Mouse (Mus musculus): Measurements from ENCODE around the gene Xpo6. TPM values are rescaled to one million over a fixed set of nuclear protein-coding genes. Genes with fewer than 3 reads are reported as not detected.
A peak's percentile ranks its signal among the peaks of the same experiment; 100 is the strongest.

The Xpo6 gene
- polyA plus RNA-seq, 1 experiment from 2014 or later = 48.3 TPM

DNA sequence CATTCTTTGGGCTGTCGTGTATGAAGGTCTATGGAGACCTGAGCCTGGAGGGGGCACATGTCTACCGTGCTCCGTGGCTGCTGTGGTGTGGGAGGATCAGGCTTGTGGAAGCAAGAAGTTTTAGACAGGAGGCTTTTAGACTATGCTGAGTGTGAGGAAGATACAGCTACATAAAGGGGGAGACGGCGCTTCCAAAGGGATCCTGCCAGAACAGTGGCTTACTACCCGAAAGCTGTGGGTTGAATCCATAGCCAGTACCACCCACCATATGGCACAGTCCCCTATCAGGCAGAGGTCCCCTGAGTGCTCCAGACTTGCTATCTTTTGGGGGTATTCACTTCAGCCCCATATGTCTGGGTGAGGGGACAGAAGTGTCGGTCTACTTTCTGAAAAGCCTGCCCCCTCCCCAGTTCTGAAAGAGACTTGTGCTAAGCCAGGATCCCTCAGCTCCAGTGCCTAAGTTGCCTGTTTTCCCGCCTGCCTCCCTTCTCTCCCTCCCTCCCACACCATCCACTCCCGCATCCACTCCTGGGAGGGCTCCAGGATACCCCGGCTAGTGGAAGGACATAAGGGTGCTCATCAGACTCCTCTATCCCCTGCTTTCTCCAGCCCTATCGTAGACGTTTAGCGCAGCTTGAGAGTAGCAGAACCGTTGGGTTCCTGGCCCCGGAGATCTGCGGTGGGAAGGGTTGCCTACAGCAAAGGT lies 119.2 kb downstream of the Xpo6 start:
- Histone ChIP-seq H3K4me1 (ENCODE audit: insufficient read depth, low read length) (peaks cover 14% of the 10 kb centered on the region), H3K9ac (replicated peaks; ENCODE audit: low read length) (peak overlapping the region; percentile 55), H3K36me3 (ENCODE audit: insufficient read depth, low read length) (no peaks in the 10 kb centered on the region), H3K4me3 (ENCODE audit: low read length) (peak overlapping the region; percentile 60), H3K27me3 (ENCODE audit: insufficient read depth, low read length) (peaks cover 46% of the 10 kb centered on the region), H3K9me3 (ENCODE audit: low read length) (no peaks in the 10 kb centered on the region), H3K4me2 (replicated peaks; ENCODE audit: low read depth, low read length) (peak overlapping the region; percentile 96), H3K27ac (ENCODE audit: low read length) (no peak overlapping the region)
- 16% methylated on average over 16 of the region's 16 CpGs for WGBS
- ATAC-seq (ENCODE audit: low FRiP score, low TSS enrichment) = 0 out of 2 replicates have a peak, but pooled peaks have one; percentile 10

DNA sequence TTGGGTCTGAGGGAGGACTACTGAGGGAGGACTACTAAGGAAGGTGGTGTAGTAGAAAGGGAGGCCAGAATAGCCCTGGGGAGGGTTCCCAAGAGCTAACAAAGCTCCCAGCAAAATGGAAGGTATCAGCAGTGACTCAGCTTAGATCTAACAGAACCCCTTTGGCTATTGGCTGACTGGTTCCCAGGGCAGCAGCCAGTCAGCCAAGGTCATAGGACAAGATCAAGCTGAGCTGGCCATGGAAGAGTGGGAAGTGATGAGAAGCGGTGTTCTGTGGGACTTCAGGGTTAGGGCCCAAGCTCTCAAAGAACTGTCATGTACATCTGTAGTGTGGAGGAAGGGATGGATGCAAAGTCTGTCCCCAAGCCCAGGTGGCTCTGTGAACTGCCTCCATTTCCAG lies 123.4 kb downstream of the Xpo6 start:
- Histone ChIP-seq H3K27ac (ENCODE audit: low read length) (no peak overlapping the region), H3K9me3 (ENCODE audit: low read length) (no peaks in the 10 kb centered on the region), H3K4me2 (replicated peaks; ENCODE audit: low read depth, low read length) (no peak overlapping the region), H3K4me1 (ENCODE audit: insufficient read depth, low read length) (peaks cover 7% of the 10 kb centered on the region), H3K4me3 (ENCODE audit: low read length) (no peak overlapping the region), H3K36me3 (ENCODE audit: insufficient read depth, low read length) (no peaks in the 10 kb centered on the region), H3K9ac (replicated peaks; ENCODE audit: low read length) (no peak overlapping the region), H3K27me3 (ENCODE audit: insufficient read depth, low read length) (peaks cover 21% of the 10 kb centered on the region)
- no peak for ATAC-seq (ENCODE audit: low FRiP score, low TSS enrichment)
- WGBS = 88% methylated on average over 1 of the region's 1 CpGs

GRCm38 (mm10) chr7:126075058-126075457 lies 125.2 kb downstream of the Xpo6 start:
- WGBS = 37% methylated on average over 9 of the region's 9 CpGs
- H3K4me2 ChIP-seq (replicated peaks; ENCODE audit: low read depth, low read length) = no peak overlapping the region
- no peak overlapping the region for H3K4me3 ChIP-seq (ENCODE audit: low read length)
- no peaks in the 10 kb centered on the region for H3K36me3 ChIP-seq (ENCODE audit: insufficient read depth, low read length)
- H3K9ac ChIP-seq (replicated peaks; ENCODE audit: low read length) = no peak overlapping the region
- H3K9me3 ChIP-seq (ENCODE audit: low read length) = no peaks in the 10 kb centered on the region
- peaks cover 2% of the 10 kb centered on the region; the same call in 1 of the 2 replicates for H3K27me3 ChIP-seq (ENCODE audit: insufficient read depth, low read length)
- peak; percentile 44; the same call in 1 of the 2 replicates for ATAC-seq (ENCODE audit: low FRiP score, low TSS enrichment)
- H3K4me1 ChIP-seq (ENCODE audit: insufficient read depth, low read length) = no peaks in the 10 kb centered on the region
- H3K27ac ChIP-seq (ENCODE audit: low read length) = no peak overlapping the region

GRCm38 (mm10) chr7:126070321-126070720 lies 130.0 kb downstream of the Xpo6 start:
- no peaks in the 10 kb centered on the region for H3K9me3 ChIP-seq (ENCODE audit: low read length)
- no peak for ATAC-seq (ENCODE audit: low FRiP score, low TSS enrichment)
- no peaks in the 10 kb centered on the region for H3K27me3 ChIP-seq (ENCODE audit: insufficient read depth, low read length)
- no peak overlapping the region for H3K4me3 ChIP-seq (ENCODE audit: low read length)
- H3K4me1 ChIP-seq (ENCODE audit: insufficient read depth, low read length) = no peaks in the 10 kb centered on the region
- H3K27ac ChIP-seq (ENCODE audit: low read length) = no peak overlapping the region
- H3K4me2 ChIP-seq (replicated peaks; ENCODE audit: low read depth, low read length) = no peak overlapping the region
- no peak overlapping the region for H3K9ac ChIP-seq (replicated peaks; ENCODE audit: low read length)
- no peaks in the 10 kb centered on the region for H3K36me3 ChIP-seq (ENCODE audit: insufficient read depth, low read length)
- whole genome bisulfite sequencing = 90% methylated on average over 4 of the region's 4 CpGs

- no peaks in the 10 kb centered on the region for H3K36me3 ChIP-seq (ENCODE audit: insufficient read depth, low read length)
- ATAC-seq (ENCODE audit: low FRiP score, low TSS enrichment) = no peak
- H3K4me3 ChIP-seq (ENCODE audit: low read length) = no peak overlapping the region
- no peaks in the 10 kb centered on the region for H3K4me1 ChIP-seq (ENCODE audit: insufficient read depth, low read length)
- no peak overlapping the region for H3K27ac ChIP-seq (ENCODE audit: low read length)
- H3K4me2 ChIP-seq (replicated peaks; ENCODE audit: low read depth, low read length) = no peak overlapping the region
- H3K27me3 ChIP-seq (ENCODE audit: insufficient read depth, low read length) = no peaks in the 10 kb centered on the region
- H3K9ac ChIP-seq (replicated peaks; ENCODE audit: low read length) = no peak overlapping the region
- 29% methylated on average over 14 of the region's 14 CpGs for WGBS
- no peaks in the 10 kb centered on the region for H3K9me3 ChIP-seq (ENCODE audit: low read length)
These were observed 133.5 kb downstream of the Xpo6 start for GRCm38 (mm10) chr7:126066777-126067176.

- Histone ChIP-seq H3K4me3 (ENCODE audit: low read length) (no peak overlapping the region), H3K36me3 (ENCODE audit: insufficient read depth, low read length) (no peaks in the 10 kb centered on the region), H3K9ac (replicated peaks; ENCODE audit: low read length) (no peak overlapping the region), H3K27ac (ENCODE audit: low read length) (no peak overlapping the region), H3K9me3 (ENCODE audit: low read length) (no peaks in the 10 kb centered on the region), H3K4me2 (replicated peaks; ENCODE audit: low read depth, low read length) (no peak overlapping the region), H3K4me1 (ENCODE audit: insufficient read depth, low read length) (no peaks in the 10 kb centered on the region), H3K27me3 (ENCODE audit: insufficient read depth, low read length) (no peaks in the 10 kb centered on the region)
- no peak for ATAC-seq (ENCODE audit: low FRiP score, low TSS enrichment)
- 62% methylated on average over 5 of the region's 5 CpGs for WGBS
These were observed 134.9 kb downstream of the Xpo6 start for GRCm38 (mm10) chr7:126065243-126065876.

GRCm38 (mm10) chr7:126062228-126062627 lies 138.1 kb downstream of the Xpo6 start:
- no peaks in the 10 kb centered on the region for H3K9me3 ChIP-seq (ENCODE audit: low read length)
- H3K27me3 ChIP-seq (ENCODE audit: insufficient read depth, low read length) = no peaks in the 10 kb centered on the region
- H3K27ac ChIP-seq (ENCODE audit: low read length) = no peak overlapping the region
- WGBS = 75% methylated on average over 4 of the region's 4 CpGs
- H3K9ac ChIP-seq (replicated peaks; ENCODE audit: low read length) = no peak overlapping the region
- no peaks in the 10 kb centered on the region for H3K4me1 ChIP-seq (ENCODE audit: insufficient read depth, low read length)
- no peak overlapping the region for H3K4me3 ChIP-seq (ENCODE audit: low read length)
- no peak overlapping the region for H3K4me2 ChIP-seq (replicated peaks; ENCODE audit: low read depth, low read length)
- ATAC-seq (ENCODE audit: low FRiP score, low TSS enrichment) = no peak
- no peaks in the 10 kb centered on the region for H3K36me3 ChIP-seq (ENCODE audit: insufficient read depth, low read length)

DNA sequence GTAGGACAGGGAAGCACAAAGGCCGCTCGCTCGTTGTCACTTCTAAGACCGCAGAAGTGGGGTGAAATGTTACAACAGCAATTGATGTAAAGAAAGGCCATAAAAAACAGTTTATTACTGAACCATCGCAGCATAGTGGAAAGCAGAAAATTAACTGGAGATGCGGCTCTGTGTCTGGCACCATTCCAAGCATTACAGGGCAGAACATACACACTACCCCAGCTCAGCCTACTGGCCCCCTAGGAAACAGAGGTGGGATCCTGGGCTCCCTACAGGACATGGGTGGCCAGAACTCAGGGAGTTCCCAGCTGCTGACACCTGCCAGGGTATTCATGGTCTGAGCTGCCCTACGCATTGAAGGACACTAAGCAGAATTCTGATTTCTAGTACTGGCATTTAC lies 141.4 kb downstream of the Xpo6 start:
- Histone ChIP-seq H3K9ac (replicated peaks; ENCODE audit: low read length) (no peak overlapping the region), H3K36me3 (ENCODE audit: insufficient read depth, low read length) (no peaks in the 10 kb centered on the region), H3K27me3 (ENCODE audit: insufficient read depth, low read length) (no peaks in the 10 kb centered on the region), H3K4me3 (ENCODE audit: low read length) (no peak overlapping the region), H3K9me3 (ENCODE audit: low read length) (no peaks in the 10 kb centered on the region), H3K4me1 (ENCODE audit: insufficient read depth, low read length) (no peaks in the 10 kb centered on the region), H3K27ac (ENCODE audit: low read length) (no peak overlapping the region), H3K4me2 (replicated peaks; ENCODE audit: low read depth, low read length) (no peak overlapping the region)
- WGBS = 37% methylated on average over 7 of the region's 7 CpGs
- no peak for ATAC-seq (ENCODE audit: low FRiP score, low TSS enrichment)

DNA sequence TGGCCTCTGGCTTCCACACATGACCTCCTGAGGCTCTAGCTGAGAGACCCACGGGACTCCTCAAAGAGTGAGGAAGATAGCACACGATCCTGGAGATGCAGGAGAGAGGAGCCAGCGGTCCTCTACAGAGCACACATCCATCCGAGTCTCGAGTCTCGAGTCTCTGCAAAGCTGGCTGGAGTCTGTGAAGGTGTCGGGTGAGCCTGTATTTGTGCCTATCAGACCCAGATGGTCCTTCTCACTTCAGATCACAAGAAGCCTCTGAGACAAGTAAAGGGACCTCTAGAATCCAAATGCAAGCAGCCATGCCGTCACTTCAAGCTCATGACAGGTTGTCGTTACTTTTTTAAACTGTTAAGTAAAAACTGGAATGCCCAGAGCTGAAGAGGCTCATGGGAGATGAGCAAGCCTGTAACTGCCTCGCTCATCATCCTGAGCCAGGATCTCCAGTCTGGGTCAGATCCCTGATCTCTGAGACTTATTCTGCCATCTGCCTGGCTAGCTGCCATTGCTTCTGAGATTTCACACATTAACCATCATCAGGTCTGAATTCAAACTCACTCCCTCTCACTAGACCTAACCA lies 142.9 kb downstream of the Xpo6 start:
- WGBS = 34% methylated on average over 10 of the region's 10 CpGs
- no peak overlapping the region for H3K4me3 ChIP-seq (ENCODE audit: low read length)
- no peaks in the 10 kb centered on the region for H3K9me3 ChIP-seq (ENCODE audit: low read length)
- H3K27ac ChIP-seq (ENCODE audit: low read length) = no peak overlapping the region
- H3K4me2 ChIP-seq (replicated peaks; ENCODE audit: low read depth, low read length) = no peak overlapping the region
- H3K36me3 ChIP-seq (ENCODE audit: insufficient read depth, low read length) = no peaks in the 10 kb centered on the region
- ATAC-seq (ENCODE audit: low FRiP score, low TSS enrichment) = no peak
- no peaks in the 10 kb centered on the region for H3K27me3 ChIP-seq (ENCODE audit: insufficient read depth, low read length)
- no peak overlapping the region for H3K9ac ChIP-seq (replicated peaks; ENCODE audit: low read length)
- H3K4me1 ChIP-seq (ENCODE audit: insufficient read depth, low read length) = no peaks in the 10 kb centered on the region

DNA sequence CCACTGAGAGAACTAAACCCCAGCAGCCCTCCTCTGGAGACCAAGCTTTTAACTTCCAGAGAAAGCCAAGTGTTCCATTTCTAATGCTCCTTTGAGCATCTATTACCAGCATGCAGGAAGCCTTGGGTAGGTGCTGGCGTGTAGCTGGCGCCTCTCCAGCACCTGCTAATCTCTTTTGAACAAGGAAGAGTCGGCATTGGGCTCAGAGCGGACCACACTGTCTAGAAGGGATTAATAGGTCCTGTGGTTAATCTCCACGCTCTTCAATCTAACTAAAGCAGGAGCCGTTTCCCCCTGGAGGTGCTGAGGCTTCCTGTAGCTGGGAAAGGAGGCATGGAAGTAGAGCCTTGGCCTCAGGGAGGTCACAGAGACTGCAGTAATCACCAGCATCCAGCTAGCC lies 145.7 kb downstream of the Xpo6 start:
- H3K9me3 ChIP-seq (ENCODE audit: low read length) = no peaks in the 10 kb centered on the region
- H3K4me3 ChIP-seq (ENCODE audit: low read length) = no peak overlapping the region
- H3K27me3 ChIP-seq (ENCODE audit: insufficient read depth, low read length) = no peaks in the 10 kb centered on the region
- H3K4me2 ChIP-seq (replicated peaks; ENCODE audit: low read depth, low read length) = no peak overlapping the region
- no peak overlapping the region for H3K27ac ChIP-seq (ENCODE audit: low read length)
- H3K9ac ChIP-seq (replicated peaks; ENCODE audit: low read length) = no peak overlapping the region
- H3K4me1 ChIP-seq (ENCODE audit: insufficient read depth, low read length) = no peaks in the 10 kb centered on the region
- WGBS = 78% methylated on average over 6 of the region's 6 CpGs
- H3K36me3 ChIP-seq (ENCODE audit: insufficient read depth, low read length) = no peaks in the 10 kb centered on the region
- ATAC-seq (ENCODE audit: low FRiP score, low TSS enrichment) = no peak
